Mouse (Mus musculus): Measurements from ENCODE around the gene Jag1.

Jag1 gene

GRCm38 (mm10) chr2:137099211-137099734 lies 17.2 kb downstream of the Jag1 start:
- DNase-seq (ENCODE audit: low spot score): no peak

DNA sequence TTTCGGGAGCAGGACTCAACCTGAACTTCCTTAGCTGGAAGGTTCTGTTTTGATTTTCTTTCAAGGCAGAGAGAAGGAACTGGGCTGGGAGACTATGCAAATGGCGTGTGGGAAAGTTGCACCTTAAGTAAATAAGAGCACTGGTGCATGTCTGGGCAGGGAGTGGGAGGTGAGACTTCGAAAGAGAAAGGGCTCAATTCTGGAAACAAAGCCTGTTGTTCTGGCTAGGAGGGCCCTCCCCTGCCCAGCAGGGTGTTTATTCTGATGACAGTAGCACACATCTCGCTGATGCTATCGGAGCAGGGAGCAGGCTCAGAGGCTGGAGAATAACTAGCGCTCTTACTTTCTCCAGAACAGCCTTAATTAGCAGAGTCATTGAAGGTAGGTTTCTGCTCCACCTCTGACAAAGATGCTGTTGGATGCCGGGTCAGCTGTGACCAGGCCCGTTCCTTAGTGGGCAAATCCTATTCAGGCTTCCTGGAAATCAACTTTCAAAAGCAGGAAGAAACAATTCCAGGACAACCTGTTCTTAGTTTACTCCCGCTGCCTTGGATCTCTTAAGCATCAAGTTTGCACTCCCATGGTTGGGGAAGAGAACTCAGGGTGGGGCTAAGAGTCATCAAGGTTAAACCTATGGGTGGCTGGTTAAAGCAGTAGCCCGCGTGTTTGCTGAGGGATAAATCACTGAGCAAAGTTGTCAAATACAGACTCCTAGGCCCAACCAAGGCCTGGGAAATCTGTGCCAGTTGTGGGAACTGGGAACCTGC lies 18.0 kb downstream of the Jag1 start:
- no peak for DNase-seq (ENCODE audit: low spot score)

- no peak for DNase-seq (ENCODE audit: low spot score)
Measured at GRCm38 (mm10) chr2:137096981-137097460, 19.4 kb downstream of the Jag1 start.

- DNase-seq (ENCODE audit: low spot score): no peak
Measured at GRCm38 (mm10) chr2:137094301-137094700, 22.1 kb downstream of the Jag1 start.

DNA sequence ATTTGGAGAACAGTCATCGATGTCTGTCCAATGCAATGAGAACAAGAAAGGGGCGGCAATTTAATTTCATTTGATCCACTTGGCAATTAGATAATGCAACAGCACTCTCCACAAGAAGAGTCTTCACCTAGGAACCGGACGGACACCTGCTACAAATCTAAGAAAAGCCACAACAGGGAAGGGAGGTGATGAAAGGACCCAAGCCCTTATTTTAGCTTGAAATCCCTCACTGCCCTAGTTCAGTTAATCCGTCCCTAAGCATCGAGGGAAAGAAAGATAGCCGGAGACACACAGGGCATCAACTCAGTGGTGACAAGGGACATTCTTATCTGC lies 23.2 kb downstream of the Jag1 start:
- no peak for DNase-seq (ENCODE audit: low spot score)

DNA sequence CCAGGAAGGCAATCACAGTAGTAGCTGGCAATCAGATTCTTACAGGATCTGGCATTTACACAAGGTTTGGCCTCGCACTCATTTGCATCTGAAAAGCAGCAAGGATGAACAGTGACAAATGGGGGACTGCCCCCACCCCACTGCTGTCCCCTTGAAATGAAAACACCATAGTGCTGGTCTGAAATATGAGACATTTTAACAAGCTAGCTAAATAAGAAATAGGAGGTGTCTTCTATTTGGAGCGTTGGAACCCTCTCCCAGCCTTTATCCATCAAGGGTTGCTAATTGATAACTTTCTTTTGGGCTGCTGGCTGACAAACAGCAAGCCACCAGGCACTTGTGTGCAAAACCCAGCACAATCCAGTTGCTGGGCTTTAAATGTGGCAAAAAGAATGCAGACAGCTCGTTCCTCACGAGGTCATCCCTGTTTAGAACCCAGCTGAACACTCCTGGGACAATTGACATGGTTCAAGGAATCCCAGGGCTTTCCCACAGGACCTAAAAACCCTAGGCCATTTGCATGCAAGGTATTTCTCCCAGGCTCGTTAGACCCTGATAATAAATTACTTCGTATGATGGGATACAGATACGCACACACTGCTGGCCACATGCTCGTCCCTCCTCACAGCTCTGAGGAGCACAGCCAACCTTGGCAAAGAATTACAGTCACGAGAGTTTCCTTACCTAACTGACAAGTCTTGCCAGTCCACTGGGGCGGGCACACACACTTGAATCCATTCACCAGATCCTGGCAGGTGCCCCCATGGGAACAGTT lies 23.7 kb downstream of the Jag1 start:
- DNase-seq (ENCODE audit: low spot score): no peak

DNA sequence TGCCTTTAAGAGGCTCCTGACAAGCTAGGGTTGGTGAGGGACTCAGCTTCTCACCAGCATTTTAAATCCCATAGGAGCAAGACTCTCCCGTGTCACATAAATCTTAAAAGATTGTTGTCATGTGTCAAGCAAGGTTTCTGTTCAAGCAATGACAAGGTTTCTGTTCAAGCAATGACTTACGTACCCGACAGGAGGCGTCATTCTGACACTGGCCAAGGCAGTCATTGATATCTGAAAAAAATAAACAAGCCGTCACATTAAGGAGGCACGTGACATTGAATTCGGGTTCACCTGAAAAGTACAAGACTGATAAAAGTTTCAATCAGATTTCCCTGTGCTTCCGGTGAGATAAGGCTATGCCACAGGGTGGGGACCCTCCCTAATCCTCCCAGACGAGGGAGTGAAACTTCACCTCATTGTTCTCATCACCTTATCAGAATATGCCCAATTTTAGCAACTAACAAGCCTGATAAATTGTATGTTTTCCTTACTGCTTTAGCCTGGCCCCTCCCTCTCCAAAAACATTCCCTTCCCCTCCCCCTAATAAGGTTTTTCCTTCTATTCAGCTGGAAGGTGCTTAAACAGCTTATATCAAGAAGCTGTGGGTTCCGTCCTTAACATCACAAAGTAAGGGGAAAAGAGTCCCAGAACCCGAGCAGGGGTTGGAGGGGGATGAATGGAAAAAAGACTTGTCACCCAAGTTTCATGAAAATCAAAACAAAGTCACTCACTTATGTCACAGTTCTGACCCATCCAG lies 24.5 kb downstream of the Jag1 start:
- no peak for DNase-seq (ENCODE audit: low spot score)

DNA sequence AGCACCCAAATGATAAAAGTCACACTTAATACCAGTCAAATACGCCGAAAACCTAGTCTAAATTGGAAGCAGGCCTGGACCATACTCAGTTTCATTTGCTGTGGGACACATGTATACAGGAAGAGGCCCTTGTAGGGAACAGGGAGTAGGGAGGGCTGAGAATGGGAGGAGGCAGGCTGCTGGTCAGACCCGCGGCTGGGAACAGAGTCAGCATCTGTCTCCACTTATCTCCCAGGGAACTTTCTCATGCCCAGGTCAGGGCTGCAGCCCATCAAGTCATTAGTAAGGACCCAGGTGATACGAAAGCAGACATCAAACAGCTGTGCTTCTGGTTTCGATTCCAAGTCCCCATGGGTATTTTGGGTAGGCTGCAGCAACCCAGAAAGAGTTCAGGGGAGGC lies 28.7 kb downstream of the Jag1 start:
- no peak for DNase-seq (ENCODE audit: low spot score)

- DNase-seq (ENCODE audit: low spot score): no peak
Measured at GRCm38 (mm10) chr2:137086621-137087395, 29.6 kb downstream of the Jag1 start.

GRCm38 (mm10) chr2:137085257-137085656 lies 31.2 kb downstream of the Jag1 start:
- no peak for DNase-seq (ENCODE audit: low spot score)

DNA sequence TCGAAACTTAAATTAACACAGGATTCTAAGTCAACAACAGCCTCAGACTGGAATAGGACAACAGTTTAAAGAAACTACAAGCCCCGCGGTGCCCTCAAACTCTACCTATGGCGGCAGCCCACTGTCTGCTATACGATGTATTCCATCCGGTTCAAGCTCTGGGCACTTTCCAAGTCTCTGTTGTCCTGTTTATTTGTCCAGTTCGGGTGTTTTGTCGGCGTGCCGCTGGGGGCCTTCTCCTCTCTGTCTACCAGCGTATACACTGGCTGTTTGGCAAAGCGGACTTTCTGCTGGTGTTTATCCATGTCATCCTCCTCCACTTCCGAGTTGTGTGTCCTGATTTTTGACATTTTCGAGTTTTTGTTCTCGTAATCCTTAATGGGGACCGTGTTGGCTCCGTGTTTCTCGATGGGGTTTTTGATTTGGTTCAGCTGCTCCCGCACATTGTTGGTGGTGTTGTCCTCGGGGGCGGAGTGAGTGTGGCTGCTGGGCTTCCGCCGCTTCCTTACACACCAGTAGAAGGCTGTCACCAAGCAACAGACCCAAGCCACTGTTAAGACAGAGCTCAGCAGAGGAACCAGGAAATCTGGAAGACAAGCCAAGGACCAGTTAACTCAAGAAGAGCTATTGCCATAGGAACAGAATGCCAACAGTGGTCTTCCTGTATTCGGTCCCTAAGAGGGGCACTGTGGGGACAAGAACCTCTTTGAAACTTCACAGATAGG lies 33.4 kb downstream of the Jag1 start:
- no peak for DNase-seq (ENCODE audit: low spot score)

- no peak for DNase-seq (ENCODE audit: low spot score)
Measured at GRCm38 (mm10) chr2:137081001-137081400, 35.4 kb downstream of the Jag1 start.

DNA sequence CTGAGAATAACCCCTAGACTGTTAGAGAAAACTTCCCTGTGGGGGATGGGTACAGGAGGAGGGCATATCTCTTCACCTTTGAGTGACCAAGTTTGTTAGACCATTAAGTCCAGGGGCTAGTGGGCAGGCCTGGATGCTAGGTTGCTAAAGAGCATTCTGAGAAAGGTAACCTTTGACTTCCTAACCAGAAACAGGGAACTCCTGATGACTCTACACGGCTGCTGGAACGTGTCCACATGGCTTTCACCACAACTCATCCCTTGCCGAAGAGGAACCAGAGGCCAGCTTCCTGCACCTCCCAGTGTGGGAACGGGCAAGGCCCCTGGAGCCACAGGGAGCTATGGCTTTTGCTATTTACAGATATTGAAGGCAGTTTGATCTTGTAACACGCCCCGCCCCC lies 36.0 kb downstream of the Jag1 start:
- DNase-seq (ENCODE audit: low spot score): no peak

- DNase-seq (ENCODE audit: low spot score): no peak
Measured at GRCm38 (mm10) chr2:137079721-137080320, 36.6 kb downstream of the Jag1 start.

- no peak for DNase-seq (ENCODE audit: low spot score)
Measured at GRCm38 (mm10) chr2:137078771-137079170, 37.7 kb downstream of the Jag1 start.

GRCm38 (mm10) chr2:137074313-137074620 lies 42.2 kb downstream of the Jag1 start:
- DNase-seq (ENCODE audit: low spot score): no peak

DNA sequence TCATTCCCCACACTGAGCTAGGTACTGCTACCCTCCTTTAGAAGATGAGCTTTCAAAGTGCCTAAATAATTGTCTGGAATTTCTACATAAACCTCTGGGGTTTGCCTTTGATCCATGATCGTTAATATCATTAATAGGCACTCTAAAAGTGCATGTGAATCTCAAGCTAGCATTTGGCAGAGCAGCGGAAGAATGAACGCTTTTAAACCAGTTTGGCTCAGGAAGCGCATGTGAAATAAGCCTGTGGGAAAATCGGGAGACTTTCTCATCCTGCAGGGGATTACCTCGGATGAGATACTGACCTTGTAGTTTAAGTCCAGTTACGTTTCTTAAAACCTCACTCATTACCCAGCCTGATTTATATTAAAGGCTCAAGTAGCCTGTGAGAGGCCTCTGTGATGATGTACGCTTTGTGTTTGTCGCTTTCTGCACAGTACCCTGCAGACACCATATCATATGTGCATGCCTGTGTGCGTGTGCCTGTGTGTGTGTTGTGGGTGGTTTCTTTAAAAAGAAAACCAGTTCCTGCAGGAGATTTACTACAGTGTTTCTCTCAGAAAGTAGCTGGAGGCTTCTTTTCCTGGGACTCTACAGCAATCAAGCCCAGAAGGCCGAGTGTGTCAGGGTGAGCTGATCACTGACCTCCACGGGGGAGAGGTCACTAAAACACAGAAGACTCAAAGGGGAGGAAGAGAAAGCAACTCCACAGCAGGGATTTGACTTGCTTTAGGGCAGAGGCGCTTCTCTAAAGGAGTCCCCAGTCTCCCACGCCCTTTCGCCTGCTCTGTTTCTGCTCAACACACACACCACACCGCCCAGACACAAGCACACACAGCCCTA lies 42.8 kb downstream of the Jag1 start:
- no peak for DNase-seq (ENCODE audit: low spot score)

GRCm38 (mm10) chr2:137067479-137068110 lies 48.8 kb downstream of the Jag1 start:
- no peak for DNase-seq (ENCODE audit: low spot score)

DNA sequence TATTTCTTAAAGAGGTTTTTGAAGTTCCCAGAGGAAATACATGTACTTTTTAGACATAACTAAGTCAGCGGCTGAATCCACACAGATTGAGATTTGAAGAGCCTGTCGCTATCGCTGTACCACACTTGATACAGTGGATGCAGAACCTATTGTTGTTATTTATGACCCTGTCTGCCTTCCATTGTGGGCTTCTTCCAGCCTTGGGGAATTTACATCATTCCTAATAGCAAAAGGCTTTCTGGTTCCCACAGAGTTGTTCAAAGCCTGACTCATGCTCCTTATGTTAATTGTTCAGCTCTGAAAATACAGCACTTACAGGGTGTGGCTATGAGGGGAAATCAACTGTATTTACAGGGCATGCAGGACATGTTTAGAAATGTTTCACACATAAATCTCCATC lies 51.9 kb downstream of the Jag1 start:
- no peak for DNase-seq (ENCODE audit: low spot score)
